Mouse (Mus musculus): ENCODE measurements around the gene Gm21891.
"Not testable (repeated sequence)": the region's sequence is repeated elsewhere in the genome, so short reads cannot be mapped to it uniquely, and the experiment has no call there.

The Gm21891 gene

DNA sequence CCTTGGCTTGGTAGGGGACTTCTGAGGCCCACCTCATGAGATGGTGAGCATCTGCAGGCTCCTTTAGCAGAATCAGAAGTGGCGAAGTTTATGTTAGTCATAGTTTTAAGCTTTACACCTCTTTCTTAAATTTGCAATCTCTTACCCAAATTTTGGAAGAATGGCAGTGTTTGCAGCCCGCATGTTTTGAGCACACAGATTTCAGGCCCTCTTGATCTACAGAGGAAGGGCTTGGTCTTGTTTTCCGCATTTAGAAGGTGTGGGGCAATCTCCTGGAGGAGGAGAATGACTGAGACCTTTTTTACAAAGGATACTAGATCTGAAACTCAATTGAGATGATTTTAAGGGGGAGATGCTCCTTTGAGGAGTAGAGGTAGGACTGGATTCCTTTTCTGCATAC is at the start of gene Gm21891:
Gm21891 (minus strand) TSS at position 101 of the 400 bp plus-strand sequence.
- not testable (repeated sequence) for DNase-seq

DNA sequence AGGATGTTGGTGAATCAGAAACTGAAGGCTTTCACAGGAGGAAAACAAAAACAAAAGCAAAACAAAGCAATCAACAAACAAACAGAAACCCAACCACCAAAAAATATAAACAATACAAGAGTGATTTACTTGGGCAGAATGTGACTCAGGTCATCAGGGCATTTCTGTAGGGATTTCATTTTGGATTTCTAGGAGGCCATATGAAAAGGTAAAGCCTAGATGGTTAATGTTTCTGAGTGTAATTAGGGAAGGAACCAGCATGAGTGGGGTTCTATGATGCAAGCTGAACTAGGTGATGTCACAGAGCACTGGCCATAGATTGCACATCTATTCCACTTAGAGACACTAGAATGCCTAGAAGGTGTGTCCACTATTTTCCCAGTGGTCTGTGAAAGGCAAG is 28.4 kb upstream of the Gm21891 start, which contains the start of gene Gm21425:
Gm21425 (plus strand) TSS at position 301 of the 400 bp plus-strand sequence.
- not testable (repeated sequence) for DNase-seq

All from right cerebral cortex, postnatal 4 days (tissue).